Mouse (Mus musculus): ENCODE data around the gene Rpp40.

The Rpp40 gene

DNA sequence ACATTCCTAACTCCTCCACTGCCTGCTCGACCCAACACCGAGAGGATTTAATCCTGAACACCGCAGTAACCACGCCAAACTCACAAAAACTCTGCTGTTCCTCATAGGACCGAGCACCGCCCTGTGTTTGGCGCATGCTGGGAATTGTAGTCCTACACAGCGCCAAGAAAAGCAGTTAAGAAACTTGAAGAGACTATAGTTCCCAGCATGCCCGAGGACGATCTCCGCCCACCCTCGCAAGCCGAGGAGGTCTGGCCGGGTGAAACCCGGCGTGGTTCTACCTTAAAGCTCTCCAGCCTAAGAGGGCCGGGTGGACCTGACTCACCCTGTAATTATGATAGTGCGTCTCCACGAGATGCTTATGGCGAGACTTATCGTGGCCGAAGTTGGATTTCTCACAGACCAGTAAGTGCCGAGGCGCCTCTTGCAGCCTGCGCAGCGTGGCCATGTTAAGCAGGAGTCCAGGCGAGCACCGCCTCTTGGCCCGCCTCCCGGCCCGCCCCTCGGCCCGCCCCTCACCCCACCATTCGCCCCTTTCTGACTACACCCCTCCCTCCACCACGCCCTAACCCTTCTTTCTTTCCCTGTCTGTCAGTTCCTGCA, at the start of gene Rpp40:
Gene Rpp40 (minus strand): TSS at position 481 of the 603 bp plus-strand sequence.
- in situ Hi-C loops (cut with MboI) = no loop called here

DNA sequence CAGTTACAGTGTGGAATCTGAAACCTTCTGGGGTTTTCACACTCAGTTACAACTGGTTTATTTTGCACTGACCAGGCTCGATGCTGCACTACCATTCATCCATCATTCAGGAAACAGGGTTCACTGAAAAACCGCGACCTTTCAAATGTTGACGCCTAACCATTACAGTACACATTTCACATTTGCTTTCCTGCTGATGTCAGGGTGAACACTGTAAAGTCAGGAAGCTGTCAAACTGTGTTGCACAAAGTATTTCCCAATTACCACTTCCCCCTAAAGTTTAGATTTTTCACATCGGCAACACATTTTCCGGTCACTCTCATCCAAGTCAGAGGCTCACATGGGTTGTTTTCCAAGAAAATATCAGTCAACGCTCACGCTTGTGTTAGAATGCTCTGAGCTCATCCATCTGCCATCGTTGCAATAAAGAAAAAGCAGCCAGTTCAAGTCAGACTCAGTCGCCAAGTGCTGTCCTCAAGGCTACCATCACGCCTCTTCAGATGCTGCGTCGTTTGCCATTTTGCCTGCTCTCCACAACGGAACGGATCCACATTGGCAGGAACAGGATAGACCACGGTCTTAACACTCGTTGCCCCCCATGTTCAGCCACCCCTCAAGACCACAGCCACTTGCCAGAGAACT, 43.8 kb upstream of the Rpp40 start:
- in situ Hi-C loops (cut with MboI) = no loop called here

DNA sequence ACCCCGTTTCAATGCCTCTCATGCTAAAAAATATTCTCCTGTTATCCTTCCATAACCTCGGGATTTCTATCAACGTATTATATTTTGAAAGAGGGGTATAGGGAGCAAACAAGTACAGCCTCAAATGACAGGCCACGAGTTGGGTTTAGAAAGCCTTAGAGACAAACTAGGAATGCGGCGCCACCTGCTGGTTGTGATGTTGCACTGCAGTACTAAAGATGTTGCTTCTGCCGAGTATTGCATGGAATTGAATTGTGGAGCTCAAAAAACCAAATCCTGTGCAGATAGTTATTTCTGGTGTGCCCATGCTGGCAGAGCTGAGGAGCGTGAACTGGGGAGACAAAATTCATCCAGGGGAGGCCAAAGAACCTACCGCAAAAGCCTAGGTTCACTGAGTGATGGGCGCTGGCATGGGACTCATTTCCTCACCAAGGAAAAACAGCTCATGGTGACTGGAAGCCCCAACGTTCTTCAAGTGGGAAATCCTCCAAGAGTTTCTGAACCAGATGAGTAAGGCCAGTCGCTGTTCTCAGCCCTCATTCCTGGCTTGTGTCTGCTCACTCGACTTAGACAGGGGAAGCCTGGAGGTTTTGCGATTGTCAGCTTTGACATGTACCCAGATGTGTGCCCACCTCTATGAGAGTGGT, 41.3 kb upstream of the Rpp40 start:
- in situ Hi-C loops (cut with MboI) = no loop called here

DNA sequence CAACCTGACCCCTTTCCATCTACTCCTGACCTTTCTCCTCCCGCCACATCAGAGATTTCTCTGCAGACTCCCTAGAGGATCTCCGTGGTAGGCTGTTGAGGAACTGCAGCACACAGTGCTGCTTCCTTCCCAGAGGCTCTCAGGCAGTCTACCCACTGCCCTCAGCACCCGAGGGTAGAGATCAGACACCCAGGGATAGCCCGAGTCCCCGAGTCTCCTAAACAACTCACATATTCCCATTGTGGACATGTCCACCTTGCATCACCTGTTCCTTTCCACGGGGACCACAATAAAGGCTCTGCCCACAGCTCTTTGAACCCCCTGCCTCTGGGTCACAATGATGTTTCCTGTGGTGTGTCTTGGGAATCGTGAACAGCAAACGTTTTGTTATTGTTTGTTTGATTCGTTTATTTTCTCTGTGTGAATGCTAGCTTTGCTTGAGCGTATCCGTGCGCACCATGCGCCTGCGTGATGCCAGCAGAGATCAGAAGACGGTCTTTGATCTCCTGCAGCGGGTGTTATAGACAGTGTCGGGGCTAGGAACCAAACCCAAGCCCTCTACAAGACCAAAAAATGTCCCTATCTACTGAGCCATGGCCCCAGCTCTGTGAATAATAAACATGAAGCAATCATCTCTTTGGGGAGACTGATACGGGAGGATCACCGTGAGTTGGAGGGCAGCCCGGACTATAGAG, 40.6 kb upstream of the Rpp40 start:
- in situ Hi-C loops (cut with MboI) = no loop called here

GRCm38 (mm10) chr13:35940934-35941333, 34.8 kb upstream of the Rpp40 start:
- in situ Hi-C loops (cut with MboI) = no loop called here

DNA sequence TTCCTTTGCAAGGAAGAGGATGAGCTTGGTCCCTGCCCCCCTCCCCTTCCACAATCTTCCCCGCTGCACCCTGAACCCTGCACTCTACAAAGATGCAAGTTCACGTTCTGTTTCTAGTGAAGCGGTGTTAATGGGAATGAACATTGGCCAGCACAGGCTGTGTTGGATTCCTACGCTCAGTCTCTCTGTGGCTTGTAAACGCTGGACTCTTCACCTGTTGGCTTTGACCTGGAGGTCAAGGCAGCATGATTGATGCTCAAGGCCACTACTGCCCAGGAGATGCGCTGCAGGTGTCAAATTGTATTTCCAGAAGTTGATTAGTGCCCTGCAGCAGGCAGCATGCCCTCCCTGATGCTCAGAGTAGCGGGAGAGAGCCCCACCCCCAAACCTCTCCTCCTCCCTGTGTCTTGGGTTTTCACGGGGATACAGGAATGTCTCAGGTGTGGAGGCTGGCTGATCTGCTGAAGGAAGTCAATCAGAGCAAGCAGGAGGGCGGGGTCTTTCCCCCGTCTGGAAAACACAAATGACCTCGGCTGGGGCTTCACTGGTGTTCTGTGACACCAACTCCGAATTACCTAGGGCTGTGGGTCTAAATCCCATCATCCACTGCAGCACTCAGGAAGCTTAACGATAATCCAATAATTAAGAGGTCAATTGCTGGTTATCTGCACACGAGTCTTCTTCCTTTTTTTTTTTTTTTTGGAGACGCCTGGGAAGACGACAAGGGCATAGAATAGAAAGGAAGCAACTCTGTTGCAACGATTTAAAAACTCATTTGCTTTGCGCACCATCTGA, 33.9 kb upstream of the Rpp40 start:
- in situ Hi-C loops (cut with MboI) = no loop called here

- in situ Hi-C loops (cut with MboI) = no loop called here
These were observed 31.8 kb upstream of the Rpp40 start for GRCm38 (mm10) chr13:35937991-35938390.

DNA sequence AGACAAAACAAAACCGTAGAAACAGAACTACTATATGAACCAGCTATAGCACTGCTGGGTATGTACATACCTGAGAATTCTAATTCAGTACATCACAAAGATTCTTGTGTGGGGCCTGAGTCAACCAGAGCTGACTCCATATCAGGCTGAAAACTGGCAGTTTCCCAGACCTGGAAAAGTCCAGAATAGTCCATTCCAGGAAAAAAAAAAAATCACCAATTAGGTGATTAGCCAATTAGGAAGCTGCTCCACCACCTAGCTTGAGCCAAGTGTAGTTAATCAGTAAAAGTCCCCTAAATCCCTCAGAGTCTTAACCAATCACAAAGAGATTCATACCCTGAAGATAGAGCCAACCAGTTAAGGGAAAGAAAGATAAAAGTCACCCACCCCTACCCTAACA, 5.3 kb upstream of the Rpp40 start:
- in situ Hi-C loops (cut with MboI) = no loop called here

- in situ Hi-C loops (cut with MboI) = no loop called here
These were observed 781 bp downstream of the Rpp40 start for GRCm38 (mm10) chr13:35905378-35905777.

DNA sequence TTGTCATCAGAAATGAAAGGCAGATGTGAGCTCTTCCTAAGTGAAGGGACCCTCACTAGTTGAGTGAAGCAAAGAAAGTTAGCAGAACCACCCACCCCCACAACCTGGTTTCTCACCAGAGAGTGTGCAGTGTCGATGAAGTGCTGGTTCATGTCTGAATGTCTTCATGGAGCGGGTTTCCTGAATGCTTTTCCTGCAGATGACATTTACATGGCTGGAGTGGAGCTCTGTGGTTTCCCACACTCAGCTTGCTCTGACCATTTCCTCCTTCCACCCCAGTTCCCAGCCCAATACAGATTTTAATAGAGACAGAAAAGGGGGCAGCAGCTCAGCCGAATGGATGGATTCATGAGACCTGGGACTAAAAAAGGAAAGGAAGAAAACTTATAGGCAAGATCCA, 13.3 kb downstream of the Rpp40 start:
- in situ Hi-C loops (cut with MboI) = no loop called here

GRCm38 (mm10) chr13:35886121-35886725, 19.9 kb downstream of the Rpp40 start:
- in situ Hi-C loops (cut with MboI) = no loop called here

- in situ Hi-C loops (cut with MboI) = no loop called here
These were observed 25.6 kb downstream of the Rpp40 start for GRCm38 (mm10) chr13:35880555-35881046.

DNA sequence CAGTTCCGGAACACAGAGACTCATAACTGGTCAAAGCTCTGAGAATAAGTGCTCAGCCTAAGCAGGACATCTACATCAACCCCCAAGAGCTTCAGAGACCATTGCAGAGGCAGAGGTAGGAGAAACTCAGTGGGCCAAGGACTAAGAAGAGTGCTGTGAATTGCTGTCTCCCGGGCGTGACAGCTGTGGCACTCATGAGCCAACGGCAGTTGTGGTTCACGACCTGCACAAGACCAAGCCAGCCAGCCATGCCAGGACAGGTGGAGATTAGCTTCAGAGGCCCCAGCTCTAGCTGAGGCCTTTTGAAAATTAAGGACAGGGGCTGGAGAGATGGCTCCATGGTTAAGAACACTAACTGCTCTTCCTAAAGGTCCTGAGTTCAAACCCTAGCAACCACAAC, 26.6 kb downstream of the Rpp40 start:
- in situ Hi-C loops (cut with MboI) = no loop called here

DNA sequence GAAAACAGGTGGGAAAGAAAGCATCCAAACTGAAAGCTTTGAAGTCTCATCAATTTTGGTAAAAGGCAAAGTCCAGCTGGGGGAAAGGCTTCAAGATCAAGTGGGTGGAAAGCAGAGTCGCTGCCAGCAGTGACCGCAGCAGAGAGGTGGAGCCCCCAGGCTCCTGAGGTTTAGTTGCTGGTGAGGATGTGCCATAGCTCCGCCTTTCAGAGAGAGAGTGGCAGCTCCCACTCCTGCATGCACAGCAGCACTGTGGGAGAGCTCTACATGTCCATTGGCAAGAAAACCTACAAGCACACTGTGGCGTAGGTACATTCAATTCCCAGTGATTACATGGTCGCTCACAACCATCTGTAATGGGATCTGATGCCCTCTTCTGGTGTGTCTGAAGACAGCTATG, 27.1 kb downstream of the Rpp40 start:
- in situ Hi-C loops (cut with MboI) = no loop called here

DNA sequence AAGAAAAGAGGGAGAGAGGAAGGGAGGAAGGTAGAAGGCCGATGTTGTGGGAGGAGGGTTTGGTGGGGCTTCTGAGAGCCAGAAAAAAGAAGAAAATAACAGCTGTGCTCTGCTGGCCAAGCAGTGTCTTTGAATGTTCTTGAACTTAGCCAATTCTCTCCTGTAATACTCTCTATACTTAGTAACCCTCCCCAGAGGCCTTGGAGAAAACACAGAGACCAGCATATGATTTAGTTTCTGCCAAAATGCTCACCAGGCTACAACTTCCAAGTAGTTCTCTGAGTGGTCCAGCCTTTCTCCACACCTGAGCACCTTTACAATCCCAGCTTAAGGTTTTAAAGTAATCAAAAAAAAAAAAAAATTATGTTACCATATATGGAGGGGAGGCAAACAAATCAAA, 27.9 kb downstream of the Rpp40 start:
- in situ Hi-C loops (cut with MboI) = no loop called here

DNA sequence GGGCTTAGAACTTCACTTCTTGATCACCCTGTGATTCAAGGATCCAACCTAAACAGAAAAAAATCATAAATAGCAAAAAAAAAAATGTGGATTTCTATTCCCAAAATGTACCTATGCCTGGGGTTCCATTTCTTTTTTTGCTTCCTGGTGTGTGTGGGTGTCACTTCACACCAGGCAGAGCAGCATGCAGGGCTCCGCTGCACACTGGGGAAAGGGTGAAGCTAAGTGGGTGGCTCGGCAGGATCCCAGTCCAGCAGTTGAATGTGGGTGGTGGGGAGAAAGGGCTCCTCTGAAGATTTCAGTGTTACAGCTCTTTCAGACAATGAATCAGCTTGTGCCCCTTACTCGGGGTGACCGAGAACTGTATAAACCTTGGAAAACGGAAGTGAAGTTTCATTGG, 30.8 kb downstream of the Rpp40 start:
- in situ Hi-C loops (cut with MboI) = no loop called here

DNA sequence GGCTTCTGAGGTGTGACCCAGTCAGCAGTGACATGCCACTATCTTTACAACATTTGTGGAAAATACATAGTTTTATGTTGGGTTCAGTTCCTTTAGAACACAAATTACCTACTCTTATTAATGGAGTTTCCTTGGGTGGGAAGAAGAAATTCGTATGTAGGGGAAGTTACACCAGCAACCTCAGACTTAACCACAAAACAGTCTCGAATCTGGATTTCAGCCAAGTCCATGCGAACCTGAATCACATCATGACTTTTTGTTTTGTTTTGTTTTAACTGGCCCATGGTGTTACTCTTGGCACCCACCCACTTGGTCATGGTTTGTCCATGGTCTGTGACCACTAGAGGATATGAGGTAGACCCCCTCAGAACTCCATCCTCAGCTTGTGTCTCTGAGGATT, 35.1 kb downstream of the Rpp40 start:
- in situ Hi-C loops (cut with MboI) = no loop called here

DNA sequence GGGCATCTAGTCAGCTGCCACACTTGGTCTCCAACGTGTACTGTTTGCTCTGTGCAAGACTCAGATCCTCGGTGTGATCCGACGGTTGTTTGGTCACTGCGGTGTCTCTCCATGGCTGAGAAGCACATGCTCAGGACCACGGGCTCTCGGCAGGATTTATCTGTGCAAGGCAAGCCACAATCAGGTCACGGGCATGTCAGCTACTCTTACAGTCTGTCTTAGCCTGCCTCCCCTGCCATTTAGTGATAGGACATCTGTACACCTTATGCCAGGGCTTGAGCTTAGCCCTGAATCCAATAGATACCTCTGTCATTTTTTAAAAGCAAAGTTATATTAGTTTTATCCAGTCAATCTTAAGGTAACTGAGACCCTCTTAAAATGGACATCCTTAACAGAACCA, 35.5 kb downstream of the Rpp40 start:
- in situ Hi-C loops (cut with MboI) = no loop called here

DNA sequence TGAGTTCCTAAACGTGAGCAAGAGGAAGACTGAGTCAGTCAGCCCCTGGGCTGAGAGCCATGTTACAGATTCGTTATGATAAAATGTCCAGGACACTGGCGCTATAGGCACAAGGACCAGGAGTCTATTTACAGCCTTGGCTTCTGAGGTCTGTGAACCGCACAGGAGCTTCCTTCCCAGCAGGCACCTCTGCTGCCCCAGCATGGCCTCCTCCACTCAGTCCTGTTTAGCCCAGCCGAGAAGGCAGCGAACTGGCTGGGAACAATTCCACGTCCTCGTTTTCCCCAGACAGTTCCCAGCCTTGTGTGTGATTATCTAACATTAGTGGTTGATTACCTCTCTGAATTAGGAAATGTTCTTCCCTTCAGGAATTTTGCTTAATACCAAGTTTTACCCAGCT, 45.2 kb downstream of the Rpp40 start:
- in situ Hi-C loops (cut with MboI) = no loop called here

- in situ Hi-C loops (cut with MboI) = no loop called here
These were observed 48.7 kb downstream of the Rpp40 start for GRCm38 (mm10) chr13:35857486-35857885.

GRCm38 (mm10) chr13:35852851-35853575, 53.1 kb downstream of the Rpp40 start:
- in situ Hi-C loops (cut with MboI) = no loop called here

All from mature B cell (primary cell).